Mouse (Mus musculus): Measurements from ENCODE around the gene Card11. TPM values are rescaled to one million over a fixed set of nuclear protein-coding genes. Genes with fewer than 3 reads are reported as not detected.

The Card11 gene
- total RNA-seq (2017) = 11.4 to 48.3 TPM (median 21.1 TPM) in 3 replicates

GRCm38 (mm10) chr5:141000349-141000748 lies at the start of gene Card11:
Gene Card11 (minus strand): TSS chr5:141000582.
- peak; percentile 45; the same call in 1 of the 2 replicates for ATAC-seq (replicated peaks; ENCODE audit: insufficient number of reproducible peaks, low FRiP score, low TSS enrichment, poor library complexity, severe bottlenecking)

GRCm38 (mm10) chr5:141047651-141048218 lies 47.4 kb upstream of the Card11 start:
- no peak for ATAC-seq (replicated peaks; ENCODE audit: insufficient number of reproducible peaks, low FRiP score, low TSS enrichment, poor library complexity, severe bottlenecking)

GRCm38 (mm10) chr5:141044976-141045375 lies 44.6 kb upstream of the Card11 start:
- no peak for ATAC-seq (replicated peaks; ENCODE audit: insufficient number of reproducible peaks, low FRiP score, low TSS enrichment, poor library complexity, severe bottlenecking)

- ATAC-seq (replicated peaks; ENCODE audit: insufficient number of reproducible peaks, low FRiP score, low TSS enrichment, poor library complexity, severe bottlenecking) = peak; percentile 70
Observed at GRCm38 (mm10) chr5:141043654-141044447, 43.5 kb upstream of the Card11 start.

- ATAC-seq (replicated peaks; ENCODE audit: insufficient number of reproducible peaks, low FRiP score, low TSS enrichment, poor library complexity, severe bottlenecking) = no peak
Observed at GRCm38 (mm10) chr5:141042406-141042805, 42.0 kb upstream of the Card11 start.

- ATAC-seq (replicated peaks; ENCODE audit: insufficient number of reproducible peaks, low FRiP score, low TSS enrichment, poor library complexity, severe bottlenecking) = no peak
Observed at GRCm38 (mm10) chr5:141040846-141041245, 40.5 kb upstream of the Card11 start.

GRCm38 (mm10) chr5:141038342-141038741 lies 38.0 kb upstream of the Card11 start:
- peak; percentile 67; the same call in 1 of the 2 replicates for ATAC-seq (replicated peaks; ENCODE audit: insufficient number of reproducible peaks, low FRiP score, low TSS enrichment, poor library complexity, severe bottlenecking)

GRCm38 (mm10) chr5:141035346-141035745 lies 35.0 kb upstream of the Card11 start:
- ATAC-seq (replicated peaks; ENCODE audit: insufficient number of reproducible peaks, low FRiP score, low TSS enrichment, poor library complexity, severe bottlenecking) = no peak

- ATAC-seq (replicated peaks; ENCODE audit: insufficient number of reproducible peaks, low FRiP score, low TSS enrichment, poor library complexity, severe bottlenecking) = no peak
Observed at GRCm38 (mm10) chr5:141034301-141034700, 33.9 kb upstream of the Card11 start.

GRCm38 (mm10) chr5:141033001-141033400 lies 32.6 kb upstream of the Card11 start:
- ATAC-seq (replicated peaks; ENCODE audit: insufficient number of reproducible peaks, low FRiP score, low TSS enrichment, poor library complexity, severe bottlenecking) = 0 out of 2 replicates have a peak, but pooled peaks have one; percentile 40

GRCm38 (mm10) chr5:141029364-141029763 lies 29.0 kb upstream of the Card11 start:
- ATAC-seq (replicated peaks; ENCODE audit: insufficient number of reproducible peaks, low FRiP score, low TSS enrichment, poor library complexity, severe bottlenecking) = no peak

GRCm38 (mm10) chr5:141025635-141026034 lies 25.3 kb upstream of the Card11 start:
- no peak for ATAC-seq (replicated peaks; ENCODE audit: insufficient number of reproducible peaks, low FRiP score, low TSS enrichment, poor library complexity, severe bottlenecking)

GRCm38 (mm10) chr5:141024435-141024834 lies 24.1 kb upstream of the Card11 start:
- no peak for ATAC-seq (replicated peaks; ENCODE audit: insufficient number of reproducible peaks, low FRiP score, low TSS enrichment, poor library complexity, severe bottlenecking)

GRCm38 (mm10) chr5:141017927-141018700 lies 17.7 kb upstream of the Card11 start:
- peak; percentile 71; the same call in 1 of the 2 replicates for ATAC-seq (replicated peaks; ENCODE audit: insufficient number of reproducible peaks, low FRiP score, low TSS enrichment, poor library complexity, severe bottlenecking)

- no peak for ATAC-seq (replicated peaks; ENCODE audit: insufficient number of reproducible peaks, low FRiP score, low TSS enrichment, poor library complexity, severe bottlenecking)
Observed at GRCm38 (mm10) chr5:141016082-141016481, 15.7 kb upstream of the Card11 start.

GRCm38 (mm10) chr5:141014216-141014615 lies 13.8 kb upstream of the Card11 start:
- peak; percentile 71 for ATAC-seq (replicated peaks; ENCODE audit: insufficient number of reproducible peaks, low FRiP score, low TSS enrichment, poor library complexity, severe bottlenecking)

GRCm38 (mm10) chr5:141013465-141013864 lies 13.1 kb upstream of the Card11 start:
- ATAC-seq (replicated peaks; ENCODE audit: insufficient number of reproducible peaks, low FRiP score, low TSS enrichment, poor library complexity, severe bottlenecking) = 0 out of 2 replicates have a peak, but pooled peaks have one; percentile 3

- no peak for ATAC-seq (replicated peaks; ENCODE audit: insufficient number of reproducible peaks, low FRiP score, low TSS enrichment, poor library complexity, severe bottlenecking)
Observed at GRCm38 (mm10) chr5:141005491-141005890, 5.1 kb upstream of the Card11 start.

GRCm38 (mm10) chr5:141004078-141004763 lies 3.8 kb upstream of the Card11 start:
- peak; percentile 80 for ATAC-seq (replicated peaks; ENCODE audit: insufficient number of reproducible peaks, low FRiP score, low TSS enrichment, poor library complexity, severe bottlenecking)
